Mouse (Mus musculus) v-Abl transformed pro-B cells (cell line): ENCODE data around the gene Abcd3.
"Not testable (repeated sequence)": the region's sequence is repeated elsewhere in the genome, so short reads cannot be mapped to it uniquely, and the experiment has no call there.

Source experiments
- in situ Hi-C, 2 experiments: fragments of 400-800 bp; cut with MboI; formaldehyde crosslinking; loops; one replicate each; pipeline ENCODE4 v1.15.1; 2025; ENCODE audit not compliant: unreplicated experiment in 2 of 2

The Abcd3 gene

DNA sequence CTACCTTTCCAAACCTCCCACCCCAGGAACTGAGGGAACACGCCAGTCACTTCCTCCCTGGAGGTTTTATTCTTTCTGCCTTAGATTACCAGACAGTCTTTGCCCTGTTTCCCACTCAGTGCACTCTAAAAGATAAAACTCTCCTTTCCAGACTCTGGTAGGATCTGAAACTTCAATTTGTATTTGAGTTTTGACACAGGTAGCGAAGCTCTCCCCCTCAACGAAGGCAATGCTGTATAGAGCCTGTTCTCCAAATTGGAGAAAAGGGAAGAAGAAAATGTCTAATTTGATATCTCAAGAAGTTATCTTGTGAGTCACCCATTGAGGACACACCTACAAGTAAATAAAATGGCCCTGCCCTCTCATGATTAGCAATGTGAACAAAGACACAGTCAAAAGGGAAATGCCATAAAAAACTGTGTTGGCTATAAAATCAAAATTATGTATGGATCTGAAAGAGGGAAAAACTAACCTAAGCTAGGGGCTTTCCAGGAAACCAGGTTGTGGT lies 4.6 kb upstream of the Abcd3 start:
- in situ Hi-C loops: no loop called here

DNA sequence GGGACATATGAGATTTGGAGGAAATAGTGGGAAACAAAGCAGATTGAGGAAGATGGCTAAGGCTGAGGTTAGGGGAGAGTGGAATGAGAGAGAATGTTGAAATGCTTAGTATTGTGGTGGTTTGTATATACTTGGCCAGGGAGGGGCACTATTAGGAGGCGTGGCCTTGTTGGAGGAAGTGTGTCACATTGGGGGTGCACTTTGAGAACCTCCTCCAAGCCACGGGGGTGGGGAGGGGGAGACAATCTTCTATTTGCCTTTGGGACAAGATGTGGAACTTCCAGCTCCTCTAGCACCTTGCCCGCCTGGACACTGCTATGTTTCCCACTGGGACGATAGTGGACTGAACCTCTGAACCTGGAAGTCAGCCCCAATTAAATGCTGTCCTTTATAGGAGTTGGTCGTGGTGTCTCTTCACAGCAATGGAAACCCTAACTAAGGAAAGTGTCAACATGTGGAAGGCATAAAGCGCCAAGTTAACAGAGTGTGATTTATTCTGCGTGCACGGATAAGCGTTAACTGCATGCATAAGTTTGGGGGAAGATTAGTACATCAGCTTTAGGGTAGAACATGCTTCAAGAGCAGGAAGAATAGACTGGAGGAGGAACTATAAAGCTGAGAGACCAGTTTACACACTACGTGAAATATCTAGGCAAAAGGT lies 3.8 kb upstream of the Abcd3 start:
- in situ Hi-C loops: no loop called here

DNA sequence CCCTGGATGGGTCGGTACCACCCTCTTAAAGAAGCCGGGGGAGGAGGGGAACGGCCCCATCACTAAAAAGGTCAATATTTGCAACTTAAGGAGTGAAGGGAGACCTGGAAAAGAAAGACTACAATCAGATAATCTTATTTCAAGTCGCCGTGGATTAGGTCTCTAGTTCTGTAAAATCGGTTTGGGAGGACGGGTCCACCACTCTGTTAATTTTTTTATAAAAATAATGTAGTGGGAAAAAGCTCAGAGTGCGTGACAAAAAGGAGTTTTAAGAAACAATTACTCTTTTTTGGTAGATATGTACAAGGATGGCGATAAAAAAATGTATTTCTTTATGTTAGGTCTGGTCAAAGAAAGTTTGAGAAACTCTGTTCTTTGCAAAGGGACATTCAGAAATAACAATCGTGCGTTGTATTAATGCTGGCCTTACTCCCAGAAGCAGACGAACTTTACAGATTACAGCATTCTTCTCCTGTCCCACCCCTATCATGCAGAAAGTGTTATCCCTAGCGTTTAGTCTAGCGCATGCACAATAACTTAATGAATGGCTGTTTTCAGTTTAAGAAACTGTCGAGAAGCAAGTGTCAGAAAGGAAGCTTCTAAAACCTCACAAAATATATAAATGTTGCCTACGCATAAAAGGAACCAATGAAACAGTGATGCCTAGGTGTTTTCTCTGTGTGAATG lies 590 bp upstream of the Abcd3 start:
- in situ Hi-C loops: no loop called here

DNA sequence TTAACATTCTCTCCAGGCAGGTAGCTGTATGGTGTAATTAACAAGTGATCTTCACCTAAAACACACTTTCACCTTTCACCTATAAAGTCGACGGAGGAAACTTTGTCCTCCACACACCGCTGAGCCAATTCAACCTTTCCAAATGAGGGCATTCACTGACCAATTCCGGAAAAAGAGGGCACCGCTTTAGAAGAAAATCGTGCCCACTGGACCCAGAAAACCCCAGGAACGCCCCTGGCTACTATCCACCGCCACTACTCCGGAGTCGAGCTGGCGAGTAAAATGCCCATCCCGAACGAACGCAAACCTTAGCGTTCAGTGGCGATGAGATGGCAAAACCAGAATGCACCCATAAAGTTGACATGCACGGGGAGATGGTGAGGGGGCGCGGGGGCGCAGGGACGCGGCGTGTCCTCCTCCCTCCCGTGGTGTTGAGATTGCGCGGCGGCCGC lies 663 bp downstream of the Abcd3 start:
- in situ Hi-C loops: no loop called here

GRCm38 (mm10) chr3:121813834-121814233 lies 1.3 kb downstream of the Abcd3 start:
- in situ Hi-C loops: no loop called here

DNA sequence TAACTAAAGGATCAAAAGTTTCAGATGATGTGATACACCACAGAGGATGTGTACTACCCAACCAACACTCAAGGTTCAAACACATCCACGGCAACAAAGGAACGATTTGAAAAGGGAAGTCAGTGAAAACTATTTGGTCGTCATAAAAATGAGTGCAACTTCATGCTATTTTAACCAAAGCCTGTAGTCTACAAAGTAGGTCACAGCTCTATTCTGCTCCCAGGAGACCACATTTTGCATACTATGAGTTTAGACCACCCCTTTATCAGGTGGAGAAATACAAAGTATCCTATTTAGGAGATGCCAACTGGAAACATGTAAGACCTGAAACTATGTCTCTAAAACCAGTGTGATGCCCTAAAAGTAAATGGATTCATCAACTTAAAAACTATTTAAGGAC lies 6.9 kb downstream of the Abcd3 start:
- in situ Hi-C loops: no loop called here

DNA sequence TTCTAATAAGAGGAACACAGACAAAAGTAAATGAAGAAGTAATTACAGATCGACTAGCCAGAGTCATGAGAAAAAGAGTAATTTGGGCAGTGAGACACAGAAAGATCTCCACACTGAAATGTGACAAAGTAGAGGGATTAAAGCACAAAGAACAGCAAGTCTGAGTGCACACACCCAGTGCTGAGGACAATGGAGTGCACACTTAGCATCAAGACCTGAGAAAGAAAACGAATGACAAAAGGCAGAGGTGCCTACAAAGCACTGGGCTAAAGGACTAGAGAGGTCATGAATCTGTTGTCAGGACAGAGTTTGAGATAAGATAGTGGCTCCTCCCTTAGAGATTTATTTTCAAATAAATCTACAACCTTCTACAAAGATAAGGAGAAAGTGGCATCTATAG lies 20.9 kb downstream of the Abcd3 start:
- in situ Hi-C loops: no loop called here

GRCm38 (mm10) chr3:121792246-121792645 lies 22.9 kb downstream of the Abcd3 start:
- in situ Hi-C loops: no loop called here

DNA sequence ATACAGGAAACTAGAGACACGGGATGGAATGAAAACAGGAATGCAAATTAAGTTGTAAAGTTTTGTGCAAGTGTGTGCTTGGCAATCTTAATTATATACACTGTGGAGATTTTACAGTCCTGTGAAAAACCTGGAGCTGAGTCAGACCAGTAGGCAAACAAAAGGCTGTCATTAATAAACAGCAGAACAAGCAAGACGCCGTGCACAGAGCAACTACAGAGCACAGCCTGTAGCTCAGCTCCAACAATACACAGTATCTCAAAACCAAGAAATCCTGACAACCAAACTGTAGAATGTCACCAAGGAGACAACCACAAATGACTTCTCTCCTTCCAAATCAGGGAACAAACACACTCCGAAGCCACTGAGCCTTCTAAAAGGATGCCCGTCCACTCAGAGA lies 24.7 kb downstream of the Abcd3 start:
- in situ Hi-C loops: no loop called here

- in situ Hi-C loops: no loop called here
Observed at GRCm38 (mm10) chr3:121789790-121790189, 25.3 kb downstream of the Abcd3 start.

DNA sequence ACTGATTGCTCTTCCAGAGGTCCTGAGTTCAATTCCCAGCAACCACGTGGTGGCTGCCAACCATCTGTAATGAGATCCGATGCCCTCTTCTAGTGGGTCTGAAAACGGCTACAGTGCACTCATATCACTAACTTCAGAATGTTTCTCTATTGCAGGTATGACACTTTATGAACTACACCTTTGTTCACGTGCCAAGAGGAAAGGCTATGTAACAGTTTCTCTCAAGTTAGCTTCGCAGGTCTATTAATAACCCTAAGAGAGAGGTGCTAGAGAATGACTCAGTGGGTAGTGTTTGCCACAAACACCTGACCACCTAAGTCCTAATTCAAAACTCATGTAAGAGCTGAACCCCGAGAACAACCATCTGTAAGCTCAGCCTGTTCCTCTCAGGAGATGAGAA lies 32.1 kb downstream of the Abcd3 start:
- in situ Hi-C loops: no loop called here

- in situ Hi-C loops: no loop called here
Observed at GRCm38 (mm10) chr3:121777943-121778342, 37.2 kb downstream of the Abcd3 start.

GRCm38 (mm10) chr3:121773336-121773735 lies 41.8 kb downstream of the Abcd3 start:
- in situ Hi-C loops: not testable (repeated sequence)

- in situ Hi-C loops: loop anchor here in 1 of 2 experiments (10.0 kb wide), 1 partner anchor 464 kb away; no protein-coding TSS in a partner anchor
Observed at GRCm38 (mm10) chr3:121768770-121769169, 46.3 kb downstream of the Abcd3 start.

DNA sequence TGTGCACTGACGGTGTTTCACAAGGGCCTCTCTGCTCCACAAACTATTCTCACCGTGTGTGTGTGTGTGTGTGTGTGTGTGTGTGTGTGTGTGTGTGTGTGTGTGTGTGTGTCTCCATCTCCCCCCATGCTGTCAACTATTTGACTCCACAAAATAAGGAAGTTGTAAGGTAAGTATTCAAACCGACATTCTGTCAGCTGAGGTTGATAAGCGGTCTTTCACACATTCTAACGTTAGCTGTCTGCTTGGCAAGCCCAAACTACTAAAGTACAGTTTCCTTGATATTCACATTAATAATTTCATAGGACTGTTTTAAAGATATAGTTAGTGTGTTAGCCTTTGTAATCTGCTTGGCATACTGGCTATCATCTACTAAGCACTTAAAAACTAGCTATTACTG lies 48.3 kb downstream of the Abcd3 start:
- in situ Hi-C loops: loop anchor here in 1 of 2 experiments (10.0 kb wide), 1 partner anchor 462 kb away; no protein-coding TSS in a partner anchor

DNA sequence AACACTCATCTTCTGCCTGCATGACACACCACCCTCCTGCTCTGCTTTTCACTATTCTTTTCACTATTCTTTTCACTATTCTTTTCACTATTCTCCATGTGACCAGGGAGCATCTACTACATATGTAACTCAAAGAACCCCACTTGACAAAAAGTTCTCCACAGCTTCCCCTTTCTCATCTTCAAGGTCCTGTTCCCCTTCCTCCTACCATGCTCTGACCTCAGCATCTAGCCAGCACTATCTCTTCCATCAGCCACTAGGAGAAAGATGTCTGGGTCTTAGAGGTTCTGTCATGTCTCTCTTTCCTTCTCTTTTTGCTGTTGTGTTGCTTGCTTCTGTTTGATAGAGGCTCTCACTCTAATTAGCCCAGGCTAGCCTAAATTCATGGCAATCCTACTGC lies 49.1 kb downstream of the Abcd3 start:
- in situ Hi-C loops: loop anchor here in 1 of 2 experiments (10.0 kb wide), 1 partner anchor 461 kb away; no protein-coding TSS in a partner anchor

DNA sequence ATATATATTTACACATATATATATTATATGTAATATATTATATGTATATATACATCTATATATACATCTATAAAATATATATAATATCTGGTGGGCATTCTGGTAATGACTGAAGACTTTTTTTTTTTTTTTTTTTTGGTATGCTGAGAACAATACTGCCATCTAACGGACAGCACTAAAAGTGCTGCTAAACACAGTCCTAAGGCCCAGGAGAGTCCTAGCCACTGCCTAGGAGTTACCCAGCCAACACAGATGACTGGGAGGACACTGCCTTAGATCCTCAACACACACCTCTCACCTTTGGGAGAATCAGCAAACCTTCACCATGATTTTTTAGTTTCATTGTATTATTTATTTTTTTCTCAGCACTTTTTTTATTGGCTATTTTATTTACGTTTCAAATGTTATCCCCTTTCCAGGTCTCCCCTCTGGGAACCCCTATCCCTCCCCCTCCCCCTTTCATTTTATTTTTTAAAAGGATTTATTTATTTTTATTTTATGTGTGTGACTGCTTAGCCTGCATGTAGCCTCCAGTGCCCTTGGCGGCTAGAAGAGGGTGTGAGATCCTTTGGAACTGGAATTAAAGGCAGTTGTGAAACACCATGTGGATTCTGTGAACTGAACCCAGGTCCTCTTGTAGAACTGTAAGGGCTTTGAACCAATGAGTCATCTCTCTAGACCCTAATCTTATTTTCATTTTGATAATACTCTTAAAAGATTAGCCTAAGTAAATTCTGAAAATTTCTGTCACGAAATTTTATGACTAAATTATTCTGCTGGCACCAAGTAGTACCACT lies 52.8 kb downstream of the Abcd3 start:
- in situ Hi-C loops: loop anchor here (5.0 to 10.0 kb wide), 2 partner anchors 455 to 457 kb away; no protein-coding TSS in a partner anchor

GRCm38 (mm10) chr3:121758373-121758772 lies 56.7 kb downstream of the Abcd3 start:
- in situ Hi-C loops: no loop called here

DNA sequence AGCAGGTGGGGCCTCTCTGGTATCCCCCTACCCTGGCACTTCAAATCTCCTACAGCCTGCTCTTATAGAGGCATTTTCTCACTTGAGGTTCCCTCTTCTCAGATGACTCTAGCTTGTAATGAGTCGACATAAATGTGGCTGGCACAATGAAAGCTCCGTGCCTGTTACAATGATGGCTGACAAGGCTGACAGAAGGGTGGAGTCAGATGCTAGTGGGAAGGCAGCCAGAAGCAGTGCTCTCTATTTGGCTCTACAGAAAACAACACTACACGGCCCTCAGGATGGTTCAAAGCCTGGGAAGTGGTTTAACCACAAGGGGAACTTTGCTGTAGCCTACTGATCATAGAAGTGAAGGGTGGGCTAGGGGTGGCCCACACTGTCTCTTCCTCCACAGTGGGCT lies 60.0 kb downstream of the Abcd3 start:
- in situ Hi-C loops: no loop called here

GRCm38 (mm10) chr3:121754319-121755090 lies 60.6 kb downstream of the Abcd3 start:
- in situ Hi-C loops: not testable (repeated sequence)
